Mouse (Mus musculus): ENCODE measurements around the gene Grip1.

- TF ChIP-seq CTCF (IDR thresholded peaks at IDR 0.05; ENCODE audit: low read depth) (no peak), EP300 (IDR thresholded peaks at IDR 0.05; ENCODE audit: low read depth) (no peak)
These were observed 481.6 kb downstream of the Grip1 start for GRCm38 (mm10) chr10:119935231-119935630.

Data from liver, postnatal 0 days (tissue).